Mouse (Mus musculus): Measurements from ENCODE around the gene Srms.

The Srms gene

DNA sequence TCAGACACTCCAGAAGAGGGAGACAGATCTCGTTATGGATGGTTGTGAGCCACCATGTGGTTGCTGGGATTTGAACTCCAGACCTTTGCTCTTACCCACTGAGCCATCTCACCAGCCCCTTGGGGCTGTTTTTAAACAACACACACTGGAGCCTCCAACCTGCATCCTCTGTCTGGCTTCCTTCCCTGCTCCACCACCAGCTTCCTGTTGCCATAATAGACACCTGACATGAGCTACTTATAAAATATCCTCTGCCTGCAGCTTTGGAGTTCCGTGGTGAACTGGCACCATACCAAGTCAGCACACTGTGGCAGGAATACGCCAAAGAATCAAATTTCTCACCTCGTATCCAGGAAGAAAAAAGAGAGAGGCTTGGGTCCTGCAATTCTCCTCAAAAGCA lies 52.2 kb downstream of the Srms start:
- no peak for DNase-seq

DNA sequence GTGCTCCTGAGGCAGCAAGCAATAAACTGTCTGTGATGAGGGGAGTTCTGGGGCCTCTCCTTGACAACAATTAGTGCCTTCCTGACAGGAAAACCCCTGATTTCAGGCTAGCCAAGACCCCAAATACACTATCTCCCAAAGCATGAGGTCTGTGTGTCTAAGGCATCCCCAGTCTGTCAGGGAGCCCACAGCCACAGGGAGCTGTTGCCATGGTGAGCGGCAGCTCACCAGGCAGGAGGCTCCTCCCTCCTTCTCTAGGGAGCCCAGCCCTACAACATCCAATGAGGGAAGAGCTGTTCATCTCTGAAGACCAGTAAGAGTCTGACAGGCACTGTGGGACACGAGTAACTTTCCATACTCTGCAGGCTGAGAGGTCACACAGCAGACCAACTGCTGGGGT lies 53.2 kb downstream of the Srms start:
- no peak for DNase-seq

DNA sequence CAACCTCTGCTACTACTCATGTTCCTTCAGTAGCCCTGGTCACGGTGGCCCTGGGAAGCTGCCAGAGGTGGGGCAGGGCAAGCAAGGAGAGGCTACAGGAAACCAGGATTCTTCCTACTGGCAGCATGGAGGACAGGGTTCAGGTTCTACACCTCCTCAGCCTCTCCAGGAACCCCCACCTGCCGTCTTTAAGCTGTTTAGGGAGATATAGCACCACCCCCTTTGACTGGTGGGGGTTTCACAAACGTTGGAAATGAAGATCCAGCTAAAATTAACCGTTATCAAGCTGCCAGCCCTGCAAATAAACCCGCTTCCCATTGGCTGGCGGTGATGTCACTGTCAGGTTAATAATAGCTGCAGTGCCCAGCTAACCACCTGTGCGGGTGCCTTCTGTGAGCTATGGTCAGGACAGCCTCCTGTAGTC lies 53.9 kb downstream of the Srms start:
- no peak for DNase-seq

DNA sequence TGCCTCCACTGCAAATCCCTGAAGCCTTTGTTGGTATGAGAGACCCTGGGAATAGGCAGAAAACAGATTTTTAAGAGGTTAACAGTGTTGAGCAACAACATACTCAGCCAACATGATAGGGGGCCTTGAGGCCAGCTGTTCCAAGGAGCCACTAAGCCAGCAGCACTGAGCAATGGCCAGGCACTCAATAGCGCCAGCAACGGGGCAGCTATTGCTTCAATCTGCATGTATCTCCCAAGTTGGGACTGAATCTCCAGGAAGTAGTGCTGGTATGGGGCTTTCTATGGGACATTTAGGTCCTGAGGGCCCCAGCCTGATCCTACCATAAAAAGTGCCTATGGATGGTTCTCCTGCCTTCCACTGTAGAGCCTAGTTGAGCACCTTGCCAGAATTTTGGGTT lies 54.5 kb downstream of the Srms start:
- no peak for DNase-seq

DNA sequence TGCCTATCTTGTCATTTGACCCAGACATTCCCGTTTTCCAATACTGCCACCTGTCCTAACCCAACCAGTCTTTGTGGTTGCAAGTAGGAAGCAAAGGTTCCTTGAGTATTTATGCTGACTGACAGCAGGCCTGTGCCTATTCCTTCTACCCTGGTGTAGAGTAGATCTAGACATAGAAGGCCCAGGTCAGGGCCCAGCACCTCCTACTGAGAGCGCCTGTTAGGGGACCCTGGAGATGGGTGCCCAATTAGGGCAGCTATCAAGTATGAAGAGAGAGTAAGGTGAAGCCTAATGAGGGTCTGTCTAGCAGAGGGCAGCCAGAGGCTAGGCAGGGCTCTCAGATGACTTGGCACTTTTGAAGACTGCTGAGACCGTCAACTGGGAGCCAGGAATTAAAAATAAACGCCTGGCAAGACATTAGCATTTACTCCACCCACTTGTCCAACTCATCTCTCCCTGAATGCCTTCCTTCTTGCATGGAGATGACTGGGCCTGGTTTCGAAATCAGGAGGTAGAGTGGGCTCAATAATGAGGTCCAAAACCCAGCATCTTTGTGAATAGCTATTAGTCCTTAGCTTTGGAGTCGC lies 55.2 kb downstream of the Srms start:
- no peak for DNase-seq

DNA sequence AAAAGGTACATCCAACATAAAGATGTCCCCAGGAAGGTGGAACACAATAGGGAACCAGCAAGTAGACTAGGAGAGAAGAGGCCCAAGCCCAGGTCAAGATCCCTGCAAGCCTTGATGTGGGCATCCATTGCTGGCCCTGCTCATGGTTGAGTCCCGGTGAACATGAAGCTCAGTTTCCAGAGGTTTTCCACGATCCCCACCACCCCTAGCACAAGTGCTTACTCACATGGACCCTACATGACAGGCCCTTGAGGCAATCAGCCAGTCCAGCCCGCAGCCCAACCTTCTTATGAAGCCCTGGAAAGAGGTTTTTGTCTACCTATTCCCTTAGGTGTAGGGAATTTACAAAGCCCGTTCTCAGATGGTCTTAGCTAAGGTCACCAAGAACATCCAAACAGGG lies 55.8 kb downstream of the Srms start:
- DNase-seq = no peak

DNA sequence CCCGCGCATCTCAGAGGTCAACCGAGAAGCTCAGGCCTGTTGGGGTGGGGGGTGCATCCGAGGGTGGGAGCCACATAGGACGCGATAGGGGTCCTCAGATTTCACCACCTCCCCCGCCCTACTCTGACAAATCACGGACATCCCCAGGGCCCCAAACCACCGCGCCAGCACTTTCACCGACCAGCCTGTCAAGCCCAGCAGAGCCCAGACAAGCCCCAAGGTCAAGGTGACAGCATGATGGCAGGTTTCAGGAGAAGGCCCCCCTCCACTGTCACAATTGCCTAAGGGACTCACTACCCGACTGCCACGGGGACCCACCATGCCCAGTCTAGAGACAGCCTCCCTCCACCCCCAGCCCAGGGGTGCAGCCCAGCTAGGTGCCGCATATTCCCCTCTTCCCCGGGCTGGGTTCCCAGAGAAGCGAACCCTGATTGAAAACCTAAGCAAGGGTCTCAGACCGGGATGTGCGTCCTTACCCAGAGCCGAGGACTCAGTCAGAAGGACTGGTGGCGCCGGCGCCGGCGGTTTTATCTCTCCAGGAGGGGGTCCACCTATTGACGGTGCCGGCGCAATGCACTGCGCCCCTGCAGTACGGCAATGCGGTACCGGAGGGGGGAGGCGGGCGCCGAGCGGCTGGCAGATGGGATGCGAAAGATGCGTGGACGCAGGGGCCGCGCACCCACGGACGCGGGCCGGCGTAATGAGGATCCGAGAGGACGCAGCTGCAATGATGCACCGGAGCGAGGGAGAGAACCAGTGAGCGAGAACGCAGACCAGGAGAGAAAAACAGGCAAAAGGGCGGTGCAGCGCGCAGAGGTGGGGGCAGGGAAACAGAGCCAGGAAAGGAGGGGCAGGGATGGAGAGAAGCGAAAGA lies 56.5 kb downstream of the Srms start, which contains the start of gene Eef1a2:
Gene Eef1a2, minus strand, starts transcription at position 767 of the 874 bp plus-strand sequence.
- no peak for DNase-seq

DNA sequence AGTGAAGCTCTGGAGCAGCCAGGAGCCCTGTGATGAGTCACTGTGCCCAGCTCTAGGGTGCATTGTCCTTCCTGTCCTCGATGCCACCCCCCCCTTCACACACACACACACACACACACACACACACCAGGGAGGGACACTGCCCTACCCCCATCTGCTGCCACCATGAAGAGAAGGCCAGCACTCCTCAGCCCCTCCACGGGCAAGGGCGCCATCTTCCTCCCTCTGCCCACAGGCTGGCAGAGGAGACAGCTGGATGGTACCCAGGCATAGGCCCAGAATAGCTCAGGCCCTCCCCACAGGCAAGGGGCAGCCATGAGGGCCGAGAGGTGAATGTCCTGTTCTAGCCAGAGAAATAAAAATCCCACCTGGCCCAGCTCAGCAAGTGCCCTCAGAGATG lies 57.2 kb downstream of the Srms start:
- no peak for DNase-seq

Measured in thymus, adult 18-20 months (tissue).